Mouse (Mus musculus): ENCODE measurements around the gene Shh. TPM values are rescaled to one million over a fixed set of nuclear protein-coding genes. Genes with fewer than 3 reads are reported as not detected.
A peak's percentile ranks its signal among the peaks of the same experiment; 100 is the strongest.

Gene Shh
- polyA plus RNA-seq, 1 experiment from 2014 or later, result 0.23 TPM

DNA sequence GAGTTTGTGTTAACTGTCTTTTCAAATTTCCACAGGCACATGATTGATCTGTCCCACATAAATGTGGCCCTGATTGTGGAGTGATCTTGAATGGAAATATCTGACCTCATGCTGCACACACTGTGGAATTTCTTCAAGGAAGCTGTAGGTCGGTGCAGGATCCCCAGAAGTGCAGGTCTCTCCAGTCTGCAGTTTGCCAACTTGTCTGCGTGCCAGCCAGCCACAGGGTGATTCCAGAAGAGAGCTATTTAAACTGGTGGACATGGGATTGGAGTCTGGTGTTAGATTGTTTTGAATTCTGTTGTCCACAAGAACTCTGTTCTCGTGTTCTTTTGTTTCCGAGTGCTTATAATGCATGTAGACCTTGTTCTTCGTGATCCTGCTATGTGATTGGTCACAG lies 53.5 kb downstream of the Shh start:
- no peak for TF ChIP-seq CTCF (IDR thresholded peaks at IDR 0.05; ENCODE audit: low read depth)
- Histone ChIP-seq H3K4me1 (replicated peaks; ENCODE audit: control insufficient read depth, insufficient read depth, low read length) (no peaks in the 10 kb centered on the region; the same call in 1 of the 2 replicates), H3K27me3 (replicated peaks; ENCODE audit: control insufficient read depth, insufficient read depth, low read length) (no peaks in the 10 kb centered on the region), H3K9ac (ENCODE audit: low read depth, low read length) (no peak overlapping the region), H3K36me3 (ENCODE audit: control insufficient read depth, insufficient read depth) (peaks cover 73% of the 10 kb centered on the region), H3K27ac (ENCODE audit: low read depth, low read length) (no peak overlapping the region), H3K4me2 (replicated peaks; ENCODE audit: low read depth) (no peak overlapping the region), H3K4me3 (ENCODE audit: low read depth, low read length) (no peak overlapping the region), H3K9me3 (ENCODE audit: control insufficient read depth) (no peaks in the 10 kb centered on the region)
- ATAC-seq, result no peak
- WGBS, result 91% methylated on average over 5 of the region's 5 CpGs

DNA sequence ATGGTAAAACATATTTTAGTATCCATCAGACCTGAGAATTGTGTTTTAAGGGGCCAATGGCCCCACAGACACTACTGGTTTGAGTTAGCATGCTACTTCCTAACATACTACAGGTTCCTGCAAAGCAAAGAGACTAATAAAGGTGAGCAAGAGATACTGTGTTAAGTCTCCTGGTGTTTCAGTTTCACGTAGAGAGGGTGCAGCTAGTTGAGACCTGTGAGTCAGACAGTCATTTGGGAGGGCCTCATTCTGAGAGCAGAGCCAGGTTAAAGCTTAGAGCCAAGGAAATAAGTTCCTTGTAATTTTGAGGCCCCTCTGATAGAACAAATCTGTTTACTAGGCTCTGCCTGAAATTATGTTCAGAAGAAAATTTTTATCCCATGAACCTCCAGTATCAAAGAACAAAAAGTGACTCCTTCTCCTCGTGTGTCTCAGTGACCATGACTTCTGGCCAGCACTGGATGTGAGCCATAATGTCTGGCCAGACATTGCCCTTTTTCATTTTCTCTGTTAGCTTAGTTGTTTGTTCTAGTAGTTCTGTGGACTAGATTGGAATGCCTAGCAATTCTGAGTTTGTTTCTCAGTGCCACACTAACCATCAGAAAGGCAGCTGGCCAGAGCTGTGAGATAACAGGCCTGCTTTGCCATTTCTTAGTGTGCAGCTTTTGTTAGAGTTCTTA lies 54.9 kb downstream of the Shh start:
- H3K4me3 ChIP-seq (ENCODE audit: low read depth, low read length), result no peak overlapping the region
- no peak overlapping the region for H3K4me2 ChIP-seq (replicated peaks; ENCODE audit: low read depth)
- WGBS, result 48% methylated on average over 2 of the region's 2 CpGs
- no peaks in the 10 kb centered on the region; the same call in none of the 2 replicates for H3K4me1 ChIP-seq (replicated peaks; ENCODE audit: control insufficient read depth, insufficient read depth, low read length)
- no peaks in the 10 kb centered on the region for H3K27me3 ChIP-seq (replicated peaks; ENCODE audit: control insufficient read depth, insufficient read depth, low read length)
- H3K9me3 ChIP-seq (ENCODE audit: control insufficient read depth), result no peaks in the 10 kb centered on the region
- no peak overlapping the region; the same call in 1 of the 2 replicates for H3K27ac ChIP-seq (ENCODE audit: low read depth, low read length)
- H3K9ac ChIP-seq (ENCODE audit: low read depth, low read length), result no peak overlapping the region
- TF ChIP-seq CTCF (IDR thresholded peaks at IDR 0.05; ENCODE audit: low read depth), result no peak
- peaks cover 74% of the 10 kb centered on the region for H3K36me3 ChIP-seq (ENCODE audit: control insufficient read depth, insufficient read depth)
- 0 out of 2 replicates have a peak, but pooled peaks have one; percentile 55 for ATAC-seq

Other genes with a start within 250 kb of the Shh start
- 1.0 and 1.2 TPM in 2 replicates for gene Cnpy1, start 221.4 kb downstream of the Shh start, polyA plus RNA-seq (2015; fragmentation: Nextera tagmentation; extraction: Ambion mirVana)
- 6.1 and 7.1 TPM in 2 replicates for gene Rbm33, start 150.1 kb downstream of the Shh start, polyA plus RNA-seq (2015; fragmentation: Nextera tagmentation; extraction: Ambion mirVana)